Mouse (Mus musculus): Measurements from ENCODE around the gene Erich4. TPM values are rescaled to one million over a fixed set of nuclear protein-coding genes. Genes with fewer than 3 reads are reported as not detected.

Gene Erich4
- polyA plus RNA-seq, 1 experiment from 2014 or later, result not detected

DNA sequence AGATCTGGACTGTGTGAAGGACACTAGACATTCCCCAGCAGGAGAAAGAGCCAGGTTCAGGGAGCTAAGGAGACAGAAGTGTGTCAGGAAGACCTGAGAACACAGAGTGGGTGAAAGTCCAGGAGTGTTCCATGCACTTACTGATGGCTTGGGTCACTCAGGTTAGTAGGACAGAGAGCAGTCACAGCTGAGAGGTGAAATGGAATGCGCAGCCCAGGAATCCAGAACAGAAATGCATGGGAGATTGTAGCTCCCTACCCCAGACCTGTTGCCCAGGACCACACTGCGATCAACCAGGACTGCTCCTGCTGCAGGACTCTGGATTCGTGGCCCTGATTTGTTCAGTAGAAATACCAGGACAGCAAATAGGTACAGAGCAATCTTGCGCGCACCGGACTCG is 47.0 kb downstream of the Erich4 start:
- no peaks in the 10 kb centered on the region for H3K36me3 ChIP-seq (ENCODE audit: poor library complexity, severe bottlenecking)
- no peak overlapping the region for H3K9ac ChIP-seq
- no peak overlapping the region for H3K4me2 ChIP-seq
- no peaks in the 10 kb centered on the region for H3K4me1 ChIP-seq
- H3K9me3 ChIP-seq (replicated peaks), result 0 out of 2 replicates have a peak, but pooled peaks cover 3% of the 10 kb centered on the region
- 96% methylated on average over 7 of the region's 7 CpGs for WGBS
- no peaks in the 10 kb centered on the region for H3K27me3 ChIP-seq
- no peak overlapping the region for H3K4me3 ChIP-seq
- ATAC-seq, result no peak
- H3K27ac ChIP-seq, result no peak overlapping the region

Other genes starting within 250 kb of the Erich4 start
- not detected in 2 replicates for gene Cnfn, start 246.2 kb downstream of the Erich4 start, polyA plus RNA-seq (2015; fragmentation: Nextera tagmentation; extraction: Ambion mirVana)
- 10.6 and 11.9 TPM in 2 replicates for gene Lipe, start 217.2 kb downstream of the Erich4 start, polyA plus RNA-seq (2015; fragmentation: Nextera tagmentation; extraction: Ambion mirVana)
- 0.40 and 0.45 TPM in 2 replicates for gene Cxcl17, start 203.0 kb downstream of the Erich4 start, polyA plus RNA-seq (2015; fragmentation: Nextera tagmentation; extraction: Ambion mirVana)
- 0.39 and 0.49 TPM in 2 replicates for gene Ceacam1, start 138.3 kb downstream of the Erich4 start, polyA plus RNA-seq (2015; fragmentation: Nextera tagmentation; extraction: Ambion mirVana)
- 0.14 and 0.15 TPM in 2 replicates for gene Ceacam2, start 76.0 kb downstream of the Erich4 start, polyA plus RNA-seq (2015; fragmentation: Nextera tagmentation; extraction: Ambion mirVana)
- gene Dmac2, start 3.5 kb upstream of the Erich4 start, polyA plus RNA-seq (2015; fragmentation: Nextera tagmentation; extraction: Ambion mirVana), result 25.6 and 27.4 TPM in 2 replicates
- 0.67 and 0.69 TPM in 2 replicates for gene B3gnt8, start 10.8 kb upstream of the Erich4 start, polyA plus RNA-seq (2015; fragmentation: Nextera tagmentation; extraction: Ambion mirVana)
- 48.1 and 49.0 TPM in 2 replicates for gene Bckdha, start 43.1 kb upstream of the Erich4 start, polyA plus RNA-seq (2015; fragmentation: Nextera tagmentation; extraction: Ambion mirVana)
- 54.0 and 55.2 TPM in 2 replicates for gene Exosc5, start 43.3 kb upstream of the Erich4 start, polyA plus RNA-seq (2015; fragmentation: Nextera tagmentation; extraction: Ambion mirVana)
- 5.2 and 7.5 TPM in 2 replicates for gene Tmem91, start 59.3 kb upstream of the Erich4 start, polyA plus RNA-seq (2015; fragmentation: Nextera tagmentation; extraction: Ambion mirVana)
- gene B9d2, start 64.9 kb upstream of the Erich4 start, polyA plus RNA-seq (2015; fragmentation: Nextera tagmentation; extraction: Ambion mirVana), result 40.2 and 48.4 TPM in 2 replicates
- 0.34 and 0.52 TPM in 2 replicates for gene Tgfb1, start 71.1 kb upstream of the Erich4 start, polyA plus RNA-seq (2015; fragmentation: Nextera tagmentation; extraction: Ambion mirVana)
- gene Ccdc97, start 103.2 kb upstream of the Erich4 start, polyA plus RNA-seq (2015; fragmentation: Nextera tagmentation; extraction: Ambion mirVana), result 26.4 and 27.9 TPM in 2 replicates
- 60.8 and 65.0 TPM in 2 replicates for gene Hnrnpul1, start 138.9 kb upstream of the Erich4 start, polyA plus RNA-seq (2015; fragmentation: Nextera tagmentation; extraction: Ambion mirVana)
- gene Axl, start 172.8 kb upstream of the Erich4 start, polyA plus RNA-seq (2015; fragmentation: Nextera tagmentation; extraction: Ambion mirVana), result 18.1 and 19.4 TPM in 2 replicates
- gene Cyp2s1, start 201.0 kb upstream of the Erich4 start, polyA plus RNA-seq (2015; fragmentation: Nextera tagmentation; extraction: Ambion mirVana), result 0.49 and 0.78 TPM in 2 replicates